Mouse (Mus musculus) neural tube, postnatal 0 days (tissue): ENCODE results near the gene Msmo1. TPM values are rescaled to one million over a fixed set of nuclear protein-coding genes. Genes with fewer than 3 reads are reported as not detected.

Source experiments
- polyA plus RNA-seq: library from polyadenylated mRNA; unstranded; fragments of >200 nt; fragmentation: Nextera tagmentation; extraction: Ambion mirVana; gene quantifications from 2 replicates; pipeline ENCODE4 v1.2.1, GENCODE M21; 2015

The Msmo1 gene
- 127 and 147 TPM in 2 replicates for polyA plus RNA-seq

GRCm38 (mm10) chr8:64733271-64733943 is at the start of gene Msmo1:
Msmo1 (minus strand) TSS chr8:64733792.

GRCm38 (mm10) chr8:64692651-64693201 is 40.9 kb downstream of the Msmo1 start, which contains the start of gene Cpe:
Cpe (minus strand) TSS chr8:64693054.

Other genes with a start within 250 kb of the Msmo1 start
- gene Cpe, start 40.7 kb downstream of the Msmo1 start, polyA plus RNA-seq, result 1,290 and 1,428 TPM in 2 replicates
- gene Klhl2, start 116.2 kb upstream of the Msmo1 start, polyA plus RNA-seq, result 32.8 and 33.3 TPM in 2 replicates
- 47.2 and 52.4 TPM in 2 replicates for gene Tmem192, start 213.4 kb upstream of the Msmo1 start, polyA plus RNA-seq